Mouse (Mus musculus) retina, postnatal 1 day (tissue): Measurements from ENCODE around the gene Rplp2.

Source experiments
- DNase-seq: peaks from one replicate; pipeline ENCODE4 v3.0.0-alpha.2; 2012

The Rplp2 gene

DNA sequence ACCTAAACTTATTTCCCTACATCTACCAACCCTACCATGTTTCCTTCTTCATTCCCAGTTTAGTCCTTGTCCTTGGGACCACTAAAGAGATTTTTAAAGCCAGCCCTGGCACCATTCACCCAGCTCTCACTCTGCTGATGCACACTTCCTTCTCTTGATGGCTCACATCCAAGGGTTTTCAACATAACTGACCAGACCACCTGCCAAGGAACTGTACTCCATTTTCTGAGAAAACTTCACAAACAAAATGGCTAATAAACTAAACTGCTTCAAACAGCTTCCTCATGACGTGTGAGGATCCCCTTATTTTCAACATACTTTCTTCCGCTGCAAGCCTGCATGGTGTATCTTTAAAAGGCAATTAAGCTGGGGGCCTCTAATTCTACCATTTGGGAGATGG lies 6.5 kb downstream of the Rplp2 start:
- DNase-seq = no peak

DNA sequence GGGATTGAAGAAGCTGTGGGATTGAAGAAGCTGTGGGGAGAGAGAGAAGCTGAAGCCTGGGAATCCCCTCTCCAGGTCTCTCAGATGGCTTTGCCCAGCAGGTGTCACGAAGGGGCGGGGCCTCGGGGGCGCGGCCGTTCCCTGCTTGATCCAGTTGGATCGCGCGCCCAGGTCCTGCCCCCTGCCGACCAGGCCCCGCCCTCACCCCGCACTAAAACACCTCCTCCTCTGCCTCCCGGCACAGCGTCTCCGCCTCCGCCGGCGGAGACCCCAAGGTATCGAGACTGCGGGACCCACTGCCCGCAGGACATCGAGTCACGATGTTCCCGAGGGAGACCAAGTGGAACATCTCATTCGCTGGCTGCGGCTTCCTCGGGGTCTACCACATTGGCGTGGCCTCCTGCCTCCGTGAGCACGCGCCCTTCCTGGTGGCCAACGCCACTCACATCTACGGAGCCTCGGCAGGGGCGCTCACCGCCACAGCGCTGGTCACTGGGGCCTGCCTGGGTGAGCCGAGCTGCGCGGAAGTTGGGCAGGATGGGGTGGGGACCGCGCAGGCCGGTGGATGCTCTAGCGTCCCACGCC lies 7.9 kb downstream of the Rplp2 start, which contains the start of gene Pnpla2:
TSS of gene Pnpla2 (plus strand) at position 232 of the 585 bp plus-strand sequence.
- peak; percentile 96 for DNase-seq

DNA sequence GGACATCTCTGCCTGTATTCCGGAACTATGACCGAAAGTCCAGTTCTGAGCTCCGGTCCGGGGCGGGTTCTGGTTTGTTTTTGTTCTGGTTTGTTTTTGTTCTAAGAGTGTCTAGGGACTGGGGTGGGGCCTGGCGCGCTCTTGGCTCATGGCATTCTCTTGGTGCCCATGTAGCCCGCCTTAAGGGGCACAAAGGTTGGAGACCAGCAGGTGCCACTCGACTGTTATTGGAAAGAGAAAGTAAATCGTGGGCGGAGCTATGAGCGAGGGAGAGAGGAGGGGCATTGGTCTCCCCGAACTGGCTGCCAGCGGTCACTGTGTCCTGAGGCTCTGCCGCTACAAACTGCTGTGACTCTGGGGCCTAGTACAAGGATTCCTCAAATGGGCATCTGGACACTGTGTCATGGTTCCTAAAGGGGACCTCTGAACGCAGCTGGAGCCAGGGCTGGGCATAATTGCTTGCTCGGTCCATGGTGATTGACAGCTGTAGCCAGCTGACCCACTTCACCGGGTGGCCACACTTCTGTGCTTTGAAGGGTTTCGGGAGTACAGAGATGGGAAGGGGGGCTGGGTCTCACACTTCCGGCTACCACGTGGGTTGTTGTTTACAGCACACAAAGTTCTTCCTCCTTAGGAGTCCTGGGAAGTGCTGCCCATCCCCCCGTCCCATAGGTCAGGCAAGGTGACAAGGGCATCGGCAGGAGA lies 8.6 kb downstream of the Rplp2 start:
- DNase-seq = peak; percentile 85

DNA sequence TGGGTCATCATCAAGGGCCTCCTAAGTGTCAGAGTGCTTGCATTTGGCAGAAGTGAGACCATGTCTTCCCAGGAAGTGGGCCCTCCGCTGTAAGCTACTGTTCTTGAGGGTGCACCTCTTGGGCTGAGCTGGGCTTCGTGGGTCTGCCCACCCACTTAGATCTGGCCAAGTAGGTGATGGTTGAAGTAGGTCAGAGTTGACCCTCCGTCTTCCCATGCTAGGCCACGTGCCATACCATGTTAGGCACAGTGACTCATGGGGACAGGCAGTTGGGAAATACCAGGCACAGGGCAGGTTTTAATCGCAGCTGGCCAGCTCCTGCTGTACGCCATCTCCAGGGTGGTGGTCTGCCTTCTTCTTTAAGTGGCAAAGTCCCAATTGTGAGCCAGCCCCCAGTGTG lies 9.6 kb downstream of the Rplp2 start:
- no peak for DNase-seq

DNA sequence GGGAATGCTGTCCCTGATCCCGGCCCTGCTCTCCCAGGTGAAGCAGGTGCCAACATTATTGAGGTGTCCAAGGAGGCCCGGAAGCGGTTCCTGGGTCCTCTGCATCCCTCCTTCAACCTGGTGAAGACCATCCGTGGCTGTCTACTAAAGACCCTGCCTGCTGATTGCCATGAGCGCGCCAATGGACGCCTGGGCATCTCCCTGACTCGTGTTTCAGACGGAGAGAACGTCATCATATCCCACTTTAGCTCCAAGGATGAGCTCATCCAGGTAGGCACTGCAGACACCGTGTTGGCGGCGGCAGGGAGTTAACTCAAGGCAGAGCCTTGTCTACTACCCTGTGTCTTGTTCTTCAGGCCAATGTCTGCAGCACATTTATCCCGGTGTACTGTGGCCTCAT lies 10.1 kb downstream of the Rplp2 start:
- no peak for DNase-seq

DNA sequence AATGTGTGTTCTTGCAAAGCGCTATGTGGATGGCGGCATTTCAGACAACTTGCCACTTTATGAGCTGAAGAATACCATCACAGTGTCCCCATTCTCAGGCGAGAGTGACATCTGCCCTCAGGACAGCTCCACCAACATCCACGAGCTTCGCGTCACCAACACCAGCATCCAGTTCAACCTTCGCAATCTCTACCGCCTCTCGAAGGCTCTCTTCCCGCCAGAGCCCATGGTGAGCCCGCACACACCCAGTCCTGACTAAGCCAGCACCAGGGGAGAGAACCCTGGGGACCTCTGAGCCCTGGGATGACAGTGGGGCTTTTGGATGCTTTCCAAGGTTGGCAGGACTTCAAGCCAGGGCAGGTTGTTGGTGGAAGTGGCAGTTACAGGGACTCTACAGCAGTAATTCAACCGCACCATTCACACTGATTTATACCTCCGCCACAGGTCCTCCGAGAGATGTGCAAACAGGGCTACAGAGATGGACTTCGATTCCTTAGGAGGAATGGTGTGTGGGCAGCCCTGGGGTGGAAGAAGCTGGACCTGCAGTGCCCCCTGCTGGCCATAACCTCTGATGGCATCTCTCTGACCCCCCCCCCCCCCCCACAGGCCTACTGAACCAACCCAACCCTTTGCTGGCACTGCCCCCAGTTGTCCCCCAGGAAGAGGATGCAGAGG lies 11.0 kb downstream of the Rplp2 start:
- DNase-seq = peak; percentile 58

DNA sequence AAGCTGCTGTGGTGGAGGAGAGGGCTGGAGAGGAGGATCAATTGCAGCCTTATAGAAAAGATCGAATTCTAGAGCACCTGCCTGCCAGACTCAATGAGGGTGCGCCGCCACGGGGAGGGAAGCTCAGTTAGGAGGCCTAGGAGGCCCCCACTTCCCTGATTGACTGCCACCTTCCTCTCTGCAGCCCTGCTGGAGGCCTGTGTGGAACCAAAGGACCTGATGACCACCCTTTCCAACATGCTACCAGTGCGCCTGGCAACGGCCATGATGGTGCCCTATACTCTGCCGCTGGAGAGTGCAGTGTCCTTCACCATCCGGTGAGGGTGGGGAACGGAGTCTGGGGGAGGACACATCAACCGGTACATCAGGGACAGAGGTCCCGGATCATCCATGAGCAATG lies 11.5 kb downstream of the Rplp2 start:
- no peak for DNase-seq

DNA sequence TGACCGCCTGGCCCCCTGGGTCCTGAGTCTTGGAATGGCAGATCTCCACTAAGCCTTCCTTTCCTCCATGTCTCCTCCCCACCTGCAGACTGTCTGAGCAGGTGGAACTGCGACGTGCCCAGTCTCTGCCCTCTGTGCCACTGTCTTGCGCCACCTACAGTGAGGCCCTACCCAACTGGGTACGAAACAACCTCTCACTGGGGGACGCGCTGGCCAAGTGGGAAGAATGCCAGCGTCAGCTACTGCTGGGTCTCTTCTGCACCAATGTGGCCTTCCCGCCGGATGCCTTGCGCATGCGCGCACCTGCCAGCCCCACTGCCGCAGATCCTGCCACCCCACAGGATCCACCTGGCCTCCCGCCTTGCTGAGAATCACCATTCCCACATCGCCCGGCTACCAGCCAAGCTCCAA lies 12.1 kb downstream of the Rplp2 start:
- DNase-seq = no peak

DNA sequence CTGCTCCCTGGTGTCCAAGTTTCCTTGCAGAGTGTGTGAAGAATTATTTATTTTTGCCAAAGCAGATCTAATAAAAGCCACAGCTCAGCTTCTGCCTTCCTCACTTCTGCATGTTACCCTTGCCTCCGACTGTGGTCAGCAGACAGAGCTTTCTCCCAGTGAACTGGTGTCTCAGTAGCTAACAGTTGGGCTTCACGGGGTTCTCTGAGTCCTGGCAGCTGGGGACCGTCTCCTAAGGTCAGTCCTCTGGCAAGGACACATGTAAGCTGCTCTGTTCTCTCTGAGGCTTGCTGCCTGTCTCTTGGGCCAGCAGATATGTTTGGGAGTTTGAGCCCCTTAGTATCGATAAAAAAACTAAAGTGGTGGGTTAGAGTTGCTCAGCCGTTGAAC lies 12.8 kb downstream of the Rplp2 start:
- DNase-seq = no peak

DNA sequence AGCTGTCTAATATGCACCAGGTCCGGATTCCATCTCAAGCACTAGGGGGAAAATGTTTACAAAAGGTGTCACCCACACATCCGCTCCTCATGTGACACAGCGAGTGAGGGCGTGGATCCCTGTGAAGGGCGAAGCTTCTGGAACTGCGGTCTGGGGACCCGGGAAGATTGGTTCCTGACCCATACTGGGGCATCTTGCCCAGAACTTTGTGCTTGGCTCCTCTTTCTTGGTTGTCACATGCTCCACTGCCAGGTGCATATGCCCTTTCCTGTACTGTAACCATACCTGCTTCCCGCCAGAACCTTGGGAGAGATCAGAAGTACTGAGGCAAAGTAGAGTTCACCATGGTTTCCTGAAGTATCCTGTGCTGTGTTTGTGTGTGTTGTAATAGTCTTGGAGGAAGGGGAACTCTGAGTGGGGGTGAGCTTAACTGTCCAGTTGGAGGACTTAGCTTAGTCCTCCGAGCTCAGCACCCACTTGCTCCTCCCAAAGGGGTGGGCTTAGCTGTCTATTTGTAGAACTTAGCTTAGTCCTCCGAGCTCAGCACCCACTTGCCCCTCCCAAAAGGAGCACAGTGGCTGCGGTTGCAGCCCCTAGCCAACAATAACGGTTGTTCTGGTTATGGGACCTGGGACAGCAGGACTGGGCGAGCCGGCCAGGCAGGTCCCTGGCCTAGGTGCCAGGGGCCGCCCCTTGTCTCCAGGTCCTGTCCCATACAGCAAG lies 13.4 kb downstream of the Rplp2 start, which contains the start of gene Cracr2b:
TSS of gene Cracr2b (plus strand) at position 704 of the 723 bp plus-strand sequence.
- no peak for DNase-seq

DNA sequence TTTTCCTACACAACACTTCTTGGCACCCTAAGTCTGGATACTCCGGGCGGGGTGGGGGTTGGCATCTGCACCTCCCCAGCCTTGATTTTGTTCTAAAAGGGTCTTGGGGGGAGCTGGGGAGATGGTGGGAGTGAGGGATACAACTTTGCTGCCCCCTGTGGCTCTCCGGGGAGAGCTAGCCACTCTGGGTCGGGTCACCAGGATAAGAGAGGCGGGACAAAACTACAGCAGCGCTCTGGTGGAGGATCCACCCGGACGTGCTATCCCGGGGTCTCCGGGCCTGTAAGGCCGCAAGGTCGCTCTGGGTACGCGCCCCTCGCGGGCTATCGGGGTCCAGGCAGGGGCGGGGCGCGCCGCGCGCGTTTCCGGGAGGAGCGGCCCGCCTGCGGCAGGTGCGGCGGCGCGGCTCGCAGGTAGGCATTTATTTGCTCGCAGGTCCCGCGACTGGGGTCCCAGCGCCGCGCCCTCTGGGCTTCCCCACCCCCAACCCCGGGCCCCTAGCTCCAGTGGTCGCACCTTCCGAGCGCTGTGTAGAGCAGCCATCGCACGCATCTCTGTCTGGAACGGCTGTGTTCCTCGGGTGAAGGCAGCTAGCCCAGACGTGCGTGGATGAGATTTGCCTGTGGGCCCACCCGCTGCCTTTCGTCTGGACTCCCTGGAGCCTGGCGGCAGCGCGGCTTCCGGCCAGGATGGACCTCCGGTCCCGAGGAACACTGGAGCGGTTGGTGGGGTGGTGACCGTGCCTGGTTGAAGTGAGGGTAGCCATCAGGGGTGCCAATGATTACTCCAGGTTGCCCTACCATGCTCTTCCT lies 14.6 kb downstream of the Rplp2 start:
- DNase-seq = peak; percentile 54

DNA sequence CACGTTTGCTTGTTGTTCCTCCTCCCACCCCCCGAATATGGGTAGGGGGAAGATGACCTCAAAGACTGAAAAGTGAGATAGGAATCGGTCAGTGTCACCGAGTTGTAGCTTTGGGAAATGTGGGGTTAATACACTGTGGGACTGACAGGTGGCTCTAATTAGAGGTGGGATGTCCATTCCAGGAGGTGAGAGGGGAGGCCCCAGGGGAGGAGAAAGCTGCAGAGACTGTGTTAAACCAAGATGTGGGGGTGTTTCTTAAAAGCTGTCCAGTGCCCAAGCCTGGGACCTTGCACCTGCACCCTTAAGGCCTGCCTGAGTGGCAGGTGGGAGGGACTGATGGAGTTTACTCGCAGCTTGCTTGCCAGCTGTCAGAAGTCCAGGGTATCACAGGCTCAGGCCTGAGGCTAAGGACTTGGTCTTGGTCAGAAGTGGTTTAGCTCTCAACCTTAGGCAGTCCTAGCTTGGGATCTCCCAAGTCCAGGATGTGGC lies 15.2 kb downstream of the Rplp2 start:
- DNase-seq = peak; percentile 22

DNA sequence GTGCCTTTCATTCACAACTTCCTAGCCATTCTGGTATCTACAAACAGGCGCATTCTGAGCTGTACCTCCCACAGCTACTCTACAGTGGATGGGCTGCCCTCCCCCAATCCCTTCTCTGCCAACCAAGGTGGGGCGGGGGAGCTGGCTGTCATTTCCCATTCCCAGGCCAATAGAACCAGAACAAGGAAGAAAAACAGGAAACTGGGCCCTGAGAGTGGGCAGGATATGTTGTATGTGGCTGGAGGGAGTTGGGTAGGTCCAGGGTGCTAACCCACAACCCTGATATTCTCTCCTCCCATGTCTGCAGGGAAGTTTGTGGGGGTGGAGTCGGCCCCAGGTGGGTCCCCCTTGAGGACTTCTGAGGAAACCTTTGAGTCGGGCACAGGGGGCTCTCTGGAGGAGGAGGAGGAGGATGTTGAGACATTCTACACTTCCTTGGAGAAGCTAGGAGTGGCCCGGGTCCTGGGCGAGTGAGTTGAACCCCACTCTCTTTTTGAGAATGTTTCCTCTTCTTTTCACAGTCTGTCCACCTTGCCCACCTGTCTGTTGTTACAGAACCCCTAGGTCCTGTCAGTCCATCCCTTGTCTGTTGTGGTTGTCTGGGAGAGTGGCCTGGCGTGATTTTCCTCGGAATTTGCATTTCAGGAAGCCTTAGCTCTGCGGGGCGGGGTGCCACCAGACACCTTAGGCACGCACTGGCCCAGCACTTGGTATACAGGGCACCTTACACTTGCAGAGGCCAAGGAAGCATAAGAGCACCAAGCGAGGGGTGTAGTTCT lies 16.8 kb downstream of the Rplp2 start:
- DNase-seq = no peak

DNA sequence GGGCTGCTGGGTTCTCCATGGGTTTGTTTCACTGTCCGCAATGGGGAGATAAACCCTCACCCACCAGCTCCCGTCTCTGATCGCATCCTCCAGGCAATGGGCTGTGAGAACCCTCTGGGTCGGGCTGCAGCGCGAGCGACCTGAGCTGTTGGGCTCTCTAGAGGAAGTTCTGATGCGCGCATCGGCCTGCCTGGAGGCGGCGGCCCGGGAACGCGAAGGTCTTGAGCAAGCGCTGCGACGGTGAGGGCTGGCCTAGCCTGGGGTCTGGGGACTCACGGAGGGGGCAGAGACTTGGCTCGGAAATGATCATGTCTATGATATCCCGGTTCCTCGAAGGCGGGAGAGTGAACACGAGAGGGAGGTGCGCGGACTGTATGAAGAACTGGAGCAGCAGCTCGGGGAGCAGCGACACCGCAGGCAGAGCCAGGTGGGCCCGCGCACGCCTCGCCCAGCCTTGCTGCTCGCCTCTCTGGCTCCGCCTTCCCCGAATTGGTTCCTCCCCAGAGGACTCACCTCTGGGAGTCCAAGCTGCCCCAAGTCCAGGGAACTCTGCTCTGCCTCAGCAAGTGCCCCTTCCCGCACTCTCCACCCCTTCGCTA lies 17.5 kb downstream of the Rplp2 start:
- DNase-seq = peak; percentile 27

DNA sequence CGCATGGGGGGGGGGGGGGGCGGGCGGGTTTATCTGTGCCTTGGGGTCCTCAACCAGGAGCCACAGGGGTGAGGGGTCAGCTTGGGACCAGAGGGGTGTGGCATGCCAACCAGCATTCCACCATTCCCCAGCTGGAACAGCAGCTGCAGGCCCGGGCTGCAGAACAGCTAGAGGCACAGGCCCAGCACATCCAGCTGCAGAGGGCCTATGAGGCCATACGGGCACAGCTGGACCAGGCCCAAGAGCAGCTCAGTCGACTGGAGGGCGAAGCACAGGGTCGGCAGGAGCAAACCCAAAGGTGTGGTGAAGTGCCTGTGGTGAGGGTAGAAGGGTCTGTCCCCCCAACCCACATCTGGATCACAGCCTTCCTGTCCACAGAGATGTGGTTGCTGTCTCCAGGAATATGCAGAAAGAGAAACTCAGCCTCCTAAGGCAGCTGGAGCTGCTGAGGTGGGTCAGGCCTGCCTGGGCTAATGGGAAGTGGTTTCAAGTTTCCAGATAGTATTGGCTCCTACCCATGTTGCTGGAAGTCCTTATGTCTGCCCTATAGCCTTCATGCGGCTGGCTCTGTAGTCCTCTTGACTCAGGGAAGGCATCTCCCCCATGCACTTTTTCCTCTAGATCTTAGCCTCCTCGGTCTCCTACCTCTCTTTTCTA lies 18.3 kb downstream of the Rplp2 start:
- no peak for DNase-seq

DNA sequence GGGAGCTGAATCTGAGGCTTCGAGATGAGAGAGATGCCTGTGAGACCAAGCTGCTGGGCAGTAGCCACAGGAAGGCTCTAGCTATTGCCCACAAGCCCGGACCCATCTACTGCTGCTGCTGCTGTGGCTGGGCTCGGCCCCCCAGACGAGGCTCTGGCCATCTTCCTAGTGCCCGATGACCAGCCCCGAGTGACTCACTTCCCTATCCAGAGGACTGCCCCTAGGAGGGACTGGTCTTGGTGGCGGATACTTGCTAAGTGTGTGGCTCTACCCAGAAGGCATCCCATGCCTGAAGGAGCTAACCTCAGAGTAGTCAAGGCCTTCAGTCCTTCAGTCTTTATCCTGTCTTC lies 18.9 kb downstream of the Rplp2 start:
- DNase-seq = no peak

DNA sequence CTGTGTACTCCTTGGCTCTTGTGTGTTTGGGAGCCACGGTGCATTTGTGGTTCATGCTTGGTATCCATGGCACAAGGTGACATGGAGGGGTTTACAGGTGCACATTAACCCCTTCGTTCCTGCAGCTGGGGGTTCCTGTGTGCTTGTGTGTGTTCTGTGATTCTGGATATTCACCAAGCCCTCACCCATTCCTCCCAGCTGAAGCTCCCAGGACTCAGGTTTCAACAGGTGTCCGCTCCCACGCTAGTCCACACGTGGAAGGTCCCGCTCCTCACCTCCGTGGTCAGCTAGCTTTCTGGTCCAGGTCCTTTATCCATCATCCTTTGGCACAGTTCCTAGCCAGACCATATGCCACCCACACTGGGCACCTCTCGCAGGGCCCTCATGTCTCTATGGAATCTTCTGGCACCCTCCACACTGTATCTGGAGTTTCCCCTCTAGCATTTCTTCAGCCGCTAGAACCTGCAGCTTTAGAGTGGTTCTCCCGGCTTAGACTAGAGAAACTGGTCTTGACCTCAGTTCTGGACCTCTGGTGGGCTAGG lies 19.5 kb downstream of the Rplp2 start:
- DNase-seq = no peak

DNA sequence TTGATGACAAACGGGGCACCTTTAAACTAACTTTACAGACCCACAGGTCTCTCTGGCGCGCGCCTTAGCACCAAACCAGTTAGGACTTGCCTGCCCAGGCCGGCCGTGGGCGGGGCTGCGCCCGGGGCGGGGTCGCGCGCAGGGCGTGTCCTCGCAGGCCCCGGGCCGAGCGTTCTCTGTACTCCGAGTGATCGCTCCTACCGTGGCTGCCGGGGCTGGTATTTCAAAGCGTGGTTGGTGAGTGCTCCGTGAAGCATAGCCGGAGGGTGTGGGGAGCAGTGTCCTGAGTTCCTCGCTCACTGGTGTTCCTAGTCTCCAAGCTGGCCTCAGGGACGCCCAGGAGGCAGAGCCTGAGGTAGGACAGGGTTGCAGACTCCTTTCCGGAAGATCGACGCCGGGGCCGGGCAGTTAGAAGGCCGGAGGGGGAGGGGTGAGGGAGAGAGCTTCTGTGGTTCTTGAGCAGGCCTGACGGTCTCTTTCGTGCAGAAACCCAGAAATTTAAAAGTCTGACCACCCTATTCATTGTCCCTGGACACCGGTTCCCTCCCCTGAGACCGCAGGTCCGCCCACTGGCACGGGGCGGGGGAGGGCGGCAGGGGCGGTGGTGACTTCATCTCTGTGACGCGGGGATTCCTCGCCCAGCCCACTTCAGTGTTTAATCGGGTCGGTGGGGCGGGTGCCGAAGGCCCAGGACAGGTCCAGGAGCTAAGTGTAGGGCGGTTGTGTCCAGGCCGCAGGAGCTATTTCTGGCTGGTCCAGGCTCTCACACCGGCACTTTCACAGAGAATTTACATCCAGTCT lies 20.3 kb downstream of the Rplp2 start, which contains the start of gene Cd151:
TSS of gene Cd151 (plus strand) at position 163 of the 801 bp plus-strand sequence.
- DNase-seq = peak; percentile 83

DNA sequence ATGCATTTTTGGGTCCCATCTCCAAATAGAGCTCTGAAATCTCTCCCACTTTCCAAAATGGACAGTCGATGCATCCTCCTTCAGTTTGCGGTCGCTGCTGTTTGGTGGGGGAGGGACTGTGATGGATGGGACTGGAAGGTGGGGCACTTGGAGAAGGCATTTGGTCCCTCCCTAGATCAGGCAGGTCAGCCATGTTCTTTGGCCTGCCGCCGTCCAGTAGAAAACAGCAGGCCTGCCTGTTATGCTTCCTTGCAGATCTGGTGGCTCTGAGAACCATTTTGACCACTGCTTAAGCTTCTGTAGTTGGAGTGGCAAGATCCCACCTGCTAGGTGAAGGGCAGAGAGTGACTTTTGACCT lies 21.0 kb downstream of the Rplp2 start:
- no peak for DNase-seq
